Mouse (Mus musculus) mesoderm, embryonic 11.5 days (tissue): ENCODE measurements around the gene Rps11.
A peak's percentile ranks its signal among the peaks of the same experiment; 100 is the strongest.
"Not testable (repeated sequence)": the region's sequence is repeated elsewhere in the genome, so short reads cannot be mapped to it uniquely, and the experiment has no call there.

Source experiments
- DNase-seq: peaks from one replicate; pipeline ENCODE4 v3.0.0-alpha.2; 2012; ENCODE audit warnings: low read depth, low spot score

Gene Rps11

GRCm38 (mm10) chr7:45111940-45112339 lies 12.3 kb downstream of the Rps11 start:
- no peak for DNase-seq

GRCm38 (mm10) chr7:45110089-45110488 lies 14.2 kb downstream of the Rps11 start:
- not testable (repeated sequence) for DNase-seq

- DNase-seq = no peak
Observed at GRCm38 (mm10) chr7:45107052-45107645, 17.1 kb downstream of the Rps11 start.

GRCm38 (mm10) chr7:45106441-45106840 lies 17.8 kb downstream of the Rps11 start:
- no peak for DNase-seq

- DNase-seq = no peak
Observed at GRCm38 (mm10) chr7:45105491-45105890, 18.7 kb downstream of the Rps11 start.

GRCm38 (mm10) chr7:45104941-45105340 lies 19.3 kb downstream of the Rps11 start:
- DNase-seq = no peak

- no peak for DNase-seq
Observed at GRCm38 (mm10) chr7:45103652-45104180, 20.5 kb downstream of the Rps11 start, which contains the start of gene Fcgrt. Gene Fcgrt, minus strand, starts transcription at chr7:45103851.

- DNase-seq = no peak
Observed at GRCm38 (mm10) chr7:45102940-45103585, 21.2 kb downstream of the Rps11 start.

- DNase-seq = no peak
Observed at GRCm38 (mm10) chr7:45102441-45102840, 21.8 kb downstream of the Rps11 start.

GRCm38 (mm10) chr7:45100046-45100445 lies 24.2 kb downstream of the Rps11 start:
- no peak for DNase-seq

- DNase-seq = no peak
Observed at GRCm38 (mm10) chr7:45098541-45099240, 25.5 kb downstream of the Rps11 start.

- DNase-seq = no peak
Observed at GRCm38 (mm10) chr7:45097479-45097878, 26.8 kb downstream of the Rps11 start.

GRCm38 (mm10) chr7:45095965-45096364 lies 28.3 kb downstream of the Rps11 start:
- DNase-seq = not testable (repeated sequence)

GRCm38 (mm10) chr7:45095367-45095766 lies 28.9 kb downstream of the Rps11 start:
- no peak for DNase-seq

- peak; percentile 72 for DNase-seq
Observed at GRCm38 (mm10) chr7:45094121-45094520, 30.1 kb downstream of the Rps11 start.

GRCm38 (mm10) chr7:45093516-45093905 lies 30.7 kb downstream of the Rps11 start:
- DNase-seq = no peak

GRCm38 (mm10) chr7:45092828-45093515 lies 31.3 kb downstream of the Rps11 start:
- DNase-seq = no peak

GRCm38 (mm10) chr7:45092048-45092447 lies 32.2 kb downstream of the Rps11 start, which contains the start of gene Rcn3:
Gene Rcn3, minus strand, starts transcription at chr7:45092221.
- DNase-seq = peak; percentile 97

- peak; percentile 51 for DNase-seq
Observed at GRCm38 (mm10) chr7:45091001-45091990, 32.9 kb downstream of the Rps11 start.

- no peak for DNase-seq
Observed at GRCm38 (mm10) chr7:45090251-45090977, 33.8 kb downstream of the Rps11 start.
